Mouse (Mus musculus) left cerebral cortex, adult 11 months (tissue): ENCODE results near the gene Vps25.

Experiments used
- DNase-seq: peaks from one replicate; pipeline ENCODE4 v3.0.0; 2022; ENCODE audit warnings: low spot score

Gene Vps25

GRCm38 (mm10) chr11:101276319-101277070 is 23.0 kb downstream of the Vps25 start:
- no peak for DNase-seq

GRCm38 (mm10) chr11:101277381-101278222 is 24.1 kb downstream of the Vps25 start:
- DNase-seq: no peak

GRCm38 (mm10) chr11:101278223-101279192 is 25.0 kb downstream of the Vps25 start, which contains the start of the genes Cntd1 and Coa3:
Gene Cntd1, plus strand, starts transcription at chr11:101279012.
Gene Coa3, minus strand, starts transcription at chr11:101279114.
- peak; percentile 78 for DNase-seq

GRCm38 (mm10) chr11:101279193-101279569 is 25.7 kb downstream of the Vps25 start:
- no peak for DNase-seq

- DNase-seq: no peak
Measured at GRCm38 (mm10) chr11:101280837-101281236, 27.3 kb downstream of the Vps25 start.

GRCm38 (mm10) chr11:101282896-101283295 is 29.4 kb downstream of the Vps25 start:
- no peak for DNase-seq

- DNase-seq: no peak
Measured at GRCm38 (mm10) chr11:101283805-101284204, 30.3 kb downstream of the Vps25 start.

- no peak for DNase-seq
Measured at GRCm38 (mm10) chr11:101287306-101287705, 33.8 kb downstream of the Vps25 start.

- DNase-seq: no peak
Measured at GRCm38 (mm10) chr11:101291231-101291630, 37.7 kb downstream of the Vps25 start.

- DNase-seq: no peak
Measured at GRCm38 (mm10) chr11:101295191-101295590, 41.7 kb downstream of the Vps25 start.

- no peak for DNase-seq
Measured at GRCm38 (mm10) chr11:101300881-101301280, 47.4 kb downstream of the Vps25 start.

- no peak for DNase-seq
Measured at GRCm38 (mm10) chr11:101301299-101302003, 47.9 kb downstream of the Vps25 start.

GRCm38 (mm10) chr11:101302004-101302798 is 48.7 kb downstream of the Vps25 start, which contains the start of gene Becn1:
Gene Becn1, minus strand, starts transcription at chr11:101302286.
- peak; percentile 92 for DNase-seq

GRCm38 (mm10) chr11:101307744-101308143 is 54.2 kb downstream of the Vps25 start:
- no peak for DNase-seq
